Mouse (Mus musculus): ENCODE measurements around the gene Nfil3.

DNA sequence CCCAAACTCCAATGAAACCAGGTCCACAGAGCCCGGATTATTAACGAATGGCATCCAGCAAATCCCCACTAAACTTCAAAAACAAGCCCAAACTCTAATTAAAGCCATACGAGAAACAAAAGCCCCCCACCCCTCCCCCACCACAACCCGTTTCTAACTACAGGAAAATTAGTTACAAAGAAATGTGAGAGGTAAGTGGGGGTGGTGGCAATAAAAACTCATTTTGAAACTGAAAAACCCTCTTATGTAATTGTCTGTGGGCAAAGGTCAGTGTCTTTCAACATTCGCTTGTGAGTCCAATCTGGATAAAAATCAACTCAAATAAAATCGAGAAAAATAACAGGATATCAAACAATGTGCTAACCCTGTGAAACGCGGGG is 4.8 kb downstream of the Nfil3 start:
- TF ChIP-seq CTCF (IDR thresholded peaks at IDR 0.05; ENCODE audit: low read depth) (no peak), EP300 (IDR thresholded peaks at IDR 0.05; ENCODE audit: low read depth) (no peak)
